In genomic region chr4:58695281-58695680, GRCm38 (mm10) we compare ENCODE assay signal across 23 mouse cellular contexts.
"Had no signal": no experiment of that assay in that cellular context is flagged by ENCODE, and none has a peak within 500 bp of the region (broad histone marks: within the 10 kb centered on the region; RNA-seq: fewer than 3 reads in every experiment).

No protein-coding gene starts in this region.

- H3K27me3 ChIP-seq: heart, embryonic 12.5 days; hindbrain, embryonic 12.5 days; intestine, embryonic 15.5 days; limb, embryonic 13.5 days; limb, embryonic 15.5 days had no signal

- H3K9me3 ChIP-seq: heart, embryonic 10.5 days; heart, embryonic 12.5 days; hindbrain, embryonic 10.5 days; hindbrain, embryonic 12.5 days; intestine, embryonic 15.5 days; limb, embryonic 13.5 days; limb, embryonic 15.5 days had no signal

- H3K9ac ChIP-seq: heart, embryonic 12.5 days; hindbrain, embryonic 12.5 days; hindbrain, embryonic 14.5 days; intestine, embryonic 15.5 days; limb, embryonic 13.5 days; limb, embryonic 15.5 days had no signal

- H3K27ac ChIP-seq: heart, embryonic 10.5 days; hindbrain, embryonic 10.5 days; hindbrain, embryonic 12.5 days; hindbrain, embryonic 14.5 days; intestine, embryonic 15.5 days; limb, embryonic 13.5 days; limb, embryonic 15.5 days had no signal

- H3K4me2 ChIP-seq: heart, embryonic 12.5 days; hindbrain, embryonic 12.5 days; hindbrain, embryonic 14.5 days; intestine, embryonic 15.5 days; limb, embryonic 13.5 days; limb, embryonic 15.5 days had no signal

- H3K4me1 ChIP-seq: heart, embryonic 10.5 days; heart, embryonic 12.5 days; hindbrain, embryonic 12.5 days; limb, embryonic 13.5 days; limb, embryonic 15.5 days had no signal

- H3K36me3 ChIP-seq: heart, embryonic 10.5 days; heart, embryonic 12.5 days; hindbrain, embryonic 10.5 days; hindbrain, embryonic 12.5 days; intestine, embryonic 15.5 days; limb, embryonic 13.5 days; limb, embryonic 15.5 days had no signal

- H3K4me3 ChIP-seq: heart, embryonic 10.5 days; heart, embryonic 12.5 days; hindbrain, embryonic 10.5 days; hindbrain, embryonic 12.5 days; intestine, embryonic 15.5 days; limb, embryonic 13.5 days; limb, embryonic 15.5 days had no signal

- DNase-seq: gastrocnemius, postnatal 14 days; gastrocnemius, postnatal 36 days; heart, adult 11 months; heart, postnatal 10 days; heart, postnatal 4 days; kidney, adult 18-20 months; kidney, adult 8-10 months; kidney, postnatal 10 days; kidney, postnatal 36 days; layer of hippocampus, adult 9-11 months; layer of hippocampus, postnatal 36 days; left cerebral cortex, postnatal 4 days had no signal

- ATAC-seq: hindbrain, embryonic 16.5 days; inflammation-experienced regulatory T-cells, adult 6 months; intestine, embryonic 15.5 days; intestine, postnatal 0 days had no signal
